Mouse (Mus musculus): ENCODE results near the gene Kdelr3.

Kdelr3 gene

DNA sequence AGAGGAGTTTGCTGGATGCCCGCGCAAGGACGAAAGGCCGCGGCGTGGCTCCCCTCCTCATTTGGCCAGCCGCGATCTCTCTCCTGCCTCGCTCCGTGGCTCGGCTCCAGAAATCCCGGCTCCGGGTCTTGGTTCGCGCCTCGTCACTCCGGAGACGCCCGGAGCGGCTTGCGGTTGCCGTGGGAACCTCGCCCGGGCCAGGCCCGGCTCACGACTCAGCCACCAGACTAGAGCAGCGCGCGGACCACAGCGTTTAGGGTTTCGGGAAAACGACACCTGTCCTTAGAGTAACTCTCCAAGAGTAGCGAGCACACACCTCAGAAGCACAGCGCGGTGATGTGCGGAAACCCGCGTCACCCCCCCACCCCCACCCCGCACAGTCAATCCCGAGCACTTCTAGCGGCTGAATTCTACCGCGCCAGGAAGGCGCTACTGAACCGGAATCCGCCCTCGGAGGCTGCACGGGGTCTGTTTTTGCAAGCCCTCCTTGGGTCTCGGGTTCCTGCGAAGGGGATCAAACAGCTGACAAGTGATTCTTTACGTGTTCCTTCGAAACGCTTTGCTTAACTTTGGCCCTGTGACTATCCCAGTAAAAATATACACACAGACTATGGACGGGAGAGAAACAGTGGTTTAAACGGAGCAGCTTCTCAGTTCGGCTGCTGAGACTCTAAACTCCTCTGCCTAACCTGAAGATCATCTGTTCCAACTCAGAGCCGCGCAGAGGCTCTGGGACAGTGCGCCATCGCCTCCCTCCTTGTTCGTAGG lies 4.5 kb upstream of the Kdelr3 start:
- peak; percentile 69 to 81 for DNase-seq (ENCODE audit: low spot score in 2 of 2)

DNA sequence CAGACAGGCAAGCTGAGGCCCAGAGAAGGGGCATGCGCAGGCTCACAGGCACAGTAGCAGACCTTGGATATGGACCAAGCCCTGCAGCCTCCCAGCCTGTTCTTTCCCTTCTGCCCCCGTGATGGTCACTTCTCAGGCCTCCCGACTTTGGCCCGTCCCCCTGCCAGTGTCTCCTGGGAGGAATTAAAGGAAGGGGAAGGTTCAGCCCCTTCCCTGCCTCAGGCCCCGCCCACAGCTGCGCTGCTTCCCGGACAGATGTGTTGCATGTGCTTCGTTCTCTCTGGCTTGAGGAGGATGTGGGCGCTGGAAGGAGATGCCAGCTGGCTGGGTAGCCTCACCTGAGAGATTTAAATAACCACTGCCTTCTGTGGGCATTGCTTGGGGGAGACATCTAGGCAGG lies 2.3 kb upstream of the Kdelr3 start:
- DNase-seq (ENCODE audit: low spot score in 2 of 2): no peak

DNA sequence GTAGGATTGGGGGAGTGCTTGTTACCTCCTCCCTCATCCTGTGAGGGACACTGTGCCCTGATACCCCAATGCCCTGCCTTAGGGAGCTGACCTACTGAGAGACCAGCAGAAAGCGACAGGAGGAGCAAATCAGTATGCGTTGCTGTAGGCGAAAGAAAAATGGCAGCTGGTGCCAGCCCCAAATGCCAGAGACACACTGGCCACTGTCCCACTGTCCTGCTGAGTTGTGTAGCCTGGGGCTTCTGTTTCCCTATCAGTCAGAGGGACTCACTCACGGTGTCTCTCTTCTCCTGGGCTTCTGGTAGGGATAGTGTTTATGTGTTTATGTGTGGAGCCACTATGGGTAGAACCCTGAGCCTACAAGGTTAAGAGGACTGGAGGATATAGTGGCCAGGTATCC lies 1.5 kb downstream of the Kdelr3 start:
- no peak for DNase-seq (ENCODE audit: low spot score in 2 of 2)

DNA sequence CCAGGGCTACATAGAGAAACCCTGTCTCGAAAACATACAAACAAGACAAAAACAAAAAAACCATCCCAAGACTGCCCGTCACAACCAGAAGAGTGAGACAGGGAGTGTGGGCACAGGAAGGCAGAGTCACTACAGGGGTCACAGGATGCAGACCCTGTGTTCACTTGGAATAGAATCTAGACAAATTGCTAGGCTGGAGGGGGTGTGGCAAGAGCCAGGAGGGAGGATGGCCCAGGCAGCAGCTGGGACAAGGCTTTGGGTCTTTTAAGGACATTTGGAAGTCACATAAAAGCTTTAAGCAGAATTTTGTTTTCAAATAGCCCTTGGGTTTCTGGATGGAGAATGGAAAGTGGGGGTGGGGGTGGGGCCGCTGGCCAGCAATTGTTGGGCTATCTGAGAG lies 2.4 kb downstream of the Kdelr3 start:
- no peak for DNase-seq (ENCODE audit: low spot score in 2 of 2)

DNA sequence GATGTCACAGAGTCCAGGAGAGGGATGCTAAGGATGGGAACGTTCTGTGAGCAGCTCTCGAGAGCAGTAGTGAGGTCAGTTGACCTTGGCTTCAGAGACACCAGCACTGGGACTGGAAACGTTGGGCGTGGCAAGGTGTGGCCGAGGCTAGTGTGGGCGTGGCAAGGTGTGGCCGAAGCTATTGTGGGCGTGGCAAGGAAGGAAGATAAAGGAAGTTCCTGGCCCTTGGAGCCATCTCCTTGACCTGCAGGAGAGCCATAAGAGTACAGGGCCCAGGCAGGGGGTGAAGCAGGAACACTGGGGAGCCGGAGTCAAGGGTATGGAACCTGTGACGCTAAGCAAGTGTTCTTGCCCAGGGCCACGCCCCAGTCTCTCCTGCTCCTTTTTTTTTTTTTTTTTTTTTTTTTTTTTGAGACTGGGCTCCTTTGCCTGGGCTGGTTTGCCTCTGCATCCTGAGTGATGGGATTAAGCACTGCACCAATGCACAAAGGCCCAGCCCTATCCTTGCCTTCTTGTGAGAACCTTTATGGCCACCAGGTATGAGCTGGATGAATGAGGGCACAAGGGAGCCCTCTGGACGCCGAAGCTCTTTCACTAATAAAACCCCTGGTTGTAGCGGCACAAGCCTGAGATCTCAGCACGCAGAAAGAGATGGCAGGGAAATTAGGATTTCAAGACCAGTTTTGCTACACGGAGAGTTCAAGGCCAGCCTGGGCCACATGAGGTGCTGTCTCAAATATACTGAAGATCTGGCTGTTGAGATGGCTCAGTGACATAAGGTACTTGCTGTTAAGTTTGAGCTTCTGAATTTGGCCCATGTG lies 3.4 kb downstream of the Kdelr3 start:
- DNase-seq (ENCODE audit: low spot score in 2 of 2): no peak

DNA sequence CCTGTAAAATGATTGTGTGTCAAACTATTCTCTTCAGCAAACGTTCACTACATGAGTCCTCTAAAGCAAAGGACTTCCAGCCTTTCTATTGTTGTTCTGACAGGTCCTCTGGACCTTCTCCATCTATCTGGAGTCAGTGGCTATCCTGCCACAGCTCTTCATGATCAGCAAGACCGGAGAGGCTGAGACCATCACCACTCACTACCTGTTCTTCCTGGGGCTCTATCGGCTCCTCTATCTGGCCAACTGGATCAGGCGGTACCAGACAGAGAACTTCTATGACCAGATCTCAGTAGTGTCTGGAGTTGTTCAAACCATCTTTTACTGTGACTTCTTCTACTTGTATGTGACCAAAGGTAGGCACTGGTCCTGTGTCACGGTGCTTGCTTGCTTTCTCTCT lies 9.4 kb downstream of the Kdelr3 start:
- no peak for DNase-seq (ENCODE audit: low spot score in 2 of 2)

DNA sequence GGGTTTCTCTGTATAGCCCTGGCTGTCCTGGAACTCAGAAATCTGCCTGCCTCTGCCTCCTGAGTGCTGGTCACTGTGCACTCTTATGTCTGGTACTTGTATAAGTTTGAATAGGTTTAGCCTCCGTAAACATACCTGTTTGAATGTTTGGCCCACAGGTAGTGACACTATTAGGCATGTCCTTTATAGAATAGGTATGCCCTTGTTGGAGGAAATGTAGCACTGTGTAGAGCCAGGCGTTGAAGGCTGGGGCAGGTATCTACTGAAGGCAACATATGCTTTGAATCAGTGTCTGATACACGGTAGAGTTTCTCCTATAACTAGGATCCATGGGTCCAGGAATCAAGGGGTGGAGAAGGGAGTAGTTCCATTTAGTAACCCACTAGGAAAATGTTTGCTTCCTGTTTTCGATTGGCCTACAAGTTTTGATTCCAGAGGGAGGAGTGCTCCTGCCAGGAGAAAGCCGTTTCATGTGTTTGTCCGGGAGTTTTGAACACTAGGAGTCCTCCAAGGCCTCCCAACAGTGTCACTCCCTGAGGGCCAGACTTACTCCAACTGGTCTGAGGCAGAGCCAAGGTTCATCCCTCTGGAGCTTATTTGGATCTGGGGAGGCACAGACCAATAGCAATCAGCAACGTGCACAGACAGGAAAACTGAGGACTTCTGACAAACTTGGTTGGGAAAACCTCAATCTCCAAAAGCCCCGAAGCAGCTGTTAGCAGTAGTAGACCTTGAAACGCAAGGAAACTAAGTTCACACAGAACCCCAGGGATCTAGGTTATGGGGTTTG lies 10.0 kb downstream of the Kdelr3 start:
- DNase-seq (ENCODE audit: low spot score in 2 of 2): no peak

DNA sequence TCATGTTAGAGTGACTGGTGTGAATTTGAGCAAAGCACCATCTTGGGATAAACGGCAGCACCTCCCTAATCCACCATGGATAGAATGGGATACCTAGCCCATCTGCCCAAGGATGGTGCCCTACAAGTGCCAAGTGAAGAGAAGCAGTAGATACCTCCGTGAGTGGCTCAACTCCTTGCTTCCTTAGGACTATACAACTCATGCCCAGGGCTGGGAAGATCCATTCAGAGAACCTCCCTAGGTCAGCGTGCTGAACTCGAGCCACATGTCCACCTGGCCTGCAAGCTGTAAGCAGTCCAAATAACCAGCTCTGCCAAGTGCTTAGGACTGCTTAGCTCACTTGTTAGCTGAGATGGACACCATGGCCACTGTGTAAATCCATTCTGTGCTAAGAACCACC lies 11.0 kb downstream of the Kdelr3 start:
- DNase-seq (ENCODE audit: low spot score in 2 of 2): no peak

DNA sequence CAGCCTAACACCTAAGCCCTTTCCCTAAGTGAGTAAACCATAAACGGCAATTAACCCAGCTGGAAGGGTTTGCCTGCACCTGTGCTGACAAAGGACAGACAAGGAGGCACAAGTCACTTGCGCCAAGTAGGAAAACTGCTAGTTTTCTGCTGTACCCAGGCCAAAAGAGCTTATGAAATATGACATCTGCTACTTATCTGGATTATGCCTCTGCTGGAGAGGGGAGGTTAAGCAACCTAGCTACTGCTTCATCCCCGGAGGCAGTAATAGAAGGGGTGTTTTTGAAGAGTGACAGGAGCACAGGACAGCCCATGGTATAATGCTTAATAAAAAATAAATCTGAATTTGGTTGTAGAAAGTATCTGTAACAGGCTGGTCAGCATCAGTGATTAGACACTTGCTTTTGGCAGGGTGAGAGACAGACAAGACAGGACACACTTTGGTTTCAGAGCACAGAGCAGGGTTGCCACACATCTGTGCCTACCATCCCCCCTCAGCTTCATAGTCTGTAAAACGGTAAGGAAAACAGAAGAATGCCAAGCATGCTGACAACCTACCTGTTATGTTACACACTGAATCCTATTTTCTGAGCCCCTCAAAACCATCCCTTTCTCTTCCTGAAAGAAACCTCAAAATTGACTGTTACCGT lies 11.9 kb downstream of the Kdelr3 start:
- no peak for DNase-seq (ENCODE audit: low spot score in 2 of 2)

DNA sequence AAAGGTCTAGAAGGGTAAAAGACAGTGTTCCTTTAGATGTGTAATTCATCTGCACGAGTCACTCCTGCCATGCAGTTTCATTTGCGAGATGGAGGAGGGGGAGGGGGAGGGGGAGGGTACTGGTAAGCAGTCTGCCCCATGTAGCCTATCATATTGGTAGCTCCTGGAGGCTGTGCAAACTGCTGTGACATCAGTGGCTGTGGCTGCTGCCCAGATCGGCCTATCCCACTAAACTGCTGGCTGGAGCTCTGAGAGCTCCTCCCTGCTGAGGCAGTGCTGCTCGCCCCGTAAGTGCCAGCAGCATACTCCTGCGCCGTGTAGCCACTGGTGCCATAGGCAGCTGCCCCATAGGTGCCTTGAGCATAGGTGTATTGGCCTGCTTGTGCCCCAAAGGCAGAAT lies 13.7 kb downstream of the Kdelr3 start:
- no peak for DNase-seq (ENCODE audit: low spot score in 2 of 2)

DNA sequence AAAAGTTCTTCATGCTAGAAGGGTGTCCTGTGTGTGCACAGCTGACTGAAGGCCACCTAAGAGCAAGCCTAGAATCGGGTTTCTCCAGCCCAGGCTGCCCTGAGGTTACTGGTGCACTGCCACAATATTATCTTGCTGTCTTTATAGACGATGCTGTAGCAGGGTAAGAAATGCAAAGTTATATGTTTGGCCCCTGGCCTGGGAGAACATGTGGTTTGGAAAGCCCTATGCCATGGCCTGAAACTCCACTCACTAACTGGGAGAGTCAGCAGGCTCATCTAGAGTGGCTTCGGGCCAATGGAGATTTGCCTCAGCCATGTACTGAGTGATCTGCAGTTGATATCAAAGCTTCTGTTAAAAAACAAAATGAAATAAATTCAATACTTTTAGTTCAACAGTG lies 17.6 kb downstream of the Kdelr3 start:
- no peak for DNase-seq (ENCODE audit: low spot score in 2 of 2)

DNA sequence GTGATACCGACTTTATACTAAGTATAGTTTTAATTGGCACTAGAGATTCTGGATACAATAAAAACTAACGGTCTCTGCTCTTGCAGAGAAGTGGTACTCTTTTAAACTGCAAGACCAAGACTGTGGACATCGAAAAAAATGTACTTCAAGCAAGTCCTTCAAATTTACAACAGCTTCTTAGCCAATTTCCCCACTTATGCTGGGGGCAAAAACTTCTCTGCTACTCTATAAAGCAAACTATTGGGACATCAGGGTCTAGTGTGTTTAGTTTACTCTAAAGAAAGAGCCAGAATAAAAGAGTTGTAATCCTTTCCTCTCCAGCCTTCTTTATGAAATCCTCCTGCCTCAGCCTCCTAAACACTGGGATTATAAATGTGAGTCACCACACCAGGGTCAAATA lies 27.8 kb downstream of the Kdelr3 start:
- no peak for DNase-seq (ENCODE audit: low spot score in 2 of 2)

DNA sequence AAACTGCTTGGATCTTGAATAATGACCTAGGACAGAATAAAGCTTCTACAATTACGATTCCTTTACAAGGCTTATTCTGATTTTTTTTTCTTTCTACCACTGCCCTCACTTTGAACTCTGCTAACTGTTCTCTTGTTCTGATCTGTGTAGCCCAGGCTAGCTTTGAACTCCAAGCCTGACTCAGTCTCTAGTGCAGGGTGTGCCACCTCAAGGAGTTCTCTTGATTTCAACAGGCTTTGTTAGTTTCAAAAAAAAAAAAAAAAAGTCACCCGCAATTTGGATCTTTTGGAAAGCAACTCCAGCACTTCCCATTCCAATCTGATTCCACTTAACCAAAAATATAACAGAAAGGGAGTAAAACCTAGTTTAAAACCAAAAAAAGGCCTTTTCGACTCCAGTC lies 29.3 kb downstream of the Kdelr3 start:
- no peak for DNase-seq (ENCODE audit: low spot score in 2 of 2)

DNA sequence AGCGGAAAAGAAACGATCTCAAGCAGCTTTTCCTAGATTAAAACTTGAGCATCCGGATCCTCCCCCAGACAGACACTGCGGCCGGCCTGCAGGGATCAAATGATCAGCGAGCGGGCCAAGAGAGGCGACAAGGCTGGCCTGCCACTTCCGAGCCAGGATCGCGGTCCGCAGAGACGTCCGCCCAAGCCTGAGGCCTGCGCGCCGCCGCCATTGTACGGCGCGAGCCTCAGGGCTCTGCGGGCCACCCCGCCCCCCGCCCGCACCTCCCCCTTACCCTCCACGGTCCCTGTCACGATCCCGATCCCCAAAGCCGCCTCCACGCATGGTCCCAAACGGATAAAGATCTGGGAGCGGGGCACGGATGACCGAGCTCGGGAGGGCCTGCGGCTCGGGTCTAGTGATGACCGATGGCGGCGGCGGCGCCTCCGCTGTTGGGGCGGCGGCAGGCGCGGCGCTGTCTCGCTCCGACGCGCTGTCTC lies 29.7 kb downstream of the Kdelr3 start:
- peak in 1 of 2 experiments; percentile 56 for DNase-seq (ENCODE audit: low spot score in 2 of 2)

DNA sequence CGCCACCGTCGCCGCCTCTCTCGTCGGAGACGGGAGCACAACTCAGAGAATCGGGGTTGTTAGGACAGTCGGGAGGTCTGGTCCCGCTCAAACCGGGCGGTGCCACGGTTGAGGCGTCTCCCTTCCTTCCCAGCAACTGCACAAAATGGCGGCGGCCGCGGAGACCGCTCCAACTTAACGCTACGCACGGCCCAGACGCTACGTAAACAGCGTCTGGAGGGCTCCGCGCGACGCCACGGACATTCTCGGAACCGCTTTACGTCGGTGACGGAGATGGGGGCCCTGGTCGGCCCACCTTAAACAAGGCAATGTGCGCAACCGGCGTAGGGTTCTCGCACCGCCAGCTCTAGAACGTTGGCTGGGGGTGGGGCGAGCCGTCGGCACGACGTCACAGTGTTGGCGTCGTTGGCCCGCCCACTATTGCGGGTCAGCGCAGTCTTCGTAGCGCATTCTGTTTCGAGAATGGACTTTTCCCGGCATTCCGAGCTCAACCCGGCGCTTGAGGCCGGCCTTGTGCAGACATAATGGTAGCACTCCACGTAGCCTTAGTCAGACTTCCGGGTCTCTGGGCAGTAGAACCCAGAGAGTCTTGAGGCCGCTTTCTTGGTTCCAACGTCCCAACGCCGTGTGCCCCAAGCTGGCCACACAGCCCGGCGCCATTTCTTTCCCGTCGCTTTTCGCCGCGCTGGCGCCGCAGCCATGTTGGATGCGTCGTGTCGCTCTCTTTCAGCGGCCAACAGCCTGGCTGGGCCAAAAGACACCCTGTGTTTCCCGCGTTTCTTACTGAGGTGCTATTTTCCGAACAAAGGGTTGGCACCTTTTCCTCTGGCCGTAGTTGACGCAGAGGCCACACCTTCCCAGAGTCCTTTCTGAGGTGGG lies 30.4 kb downstream of the Kdelr3 start, which contains the start of gene Ddx17:
TSS of gene Ddx17 (minus strand) at position 332 of the 879 bp plus-strand sequence.
- peak; percentile 97 to 98 for DNase-seq (ENCODE audit: low spot score in 2 of 2)

DNA sequence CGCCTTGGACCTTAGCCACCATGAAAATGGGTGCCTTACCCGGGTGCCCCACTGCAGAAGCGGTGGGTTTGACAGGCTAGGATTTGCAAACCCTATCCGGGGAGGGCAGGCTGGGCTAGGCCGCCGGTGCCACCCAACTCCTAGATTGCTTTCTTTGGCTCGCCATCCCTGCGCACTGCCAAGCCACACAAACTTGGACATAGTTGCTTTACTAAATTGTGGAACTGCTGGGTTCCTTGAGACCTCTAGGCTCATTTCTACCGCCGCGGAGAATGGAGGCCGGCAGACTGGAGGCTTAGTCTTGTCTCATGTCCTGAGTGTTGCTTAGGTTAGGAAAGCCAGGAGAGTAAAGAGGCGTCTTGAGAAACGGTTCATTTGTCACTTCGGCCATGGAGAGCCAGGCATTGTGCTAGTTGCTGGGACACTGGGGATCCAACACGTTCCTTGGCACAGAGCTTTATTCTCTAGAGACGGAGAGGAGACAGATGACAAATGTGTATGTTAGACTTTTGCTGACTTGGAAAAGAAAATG lies 31.1 kb downstream of the Kdelr3 start:
- no peak for DNase-seq (ENCODE audit: low spot score in 2 of 2)

DNA sequence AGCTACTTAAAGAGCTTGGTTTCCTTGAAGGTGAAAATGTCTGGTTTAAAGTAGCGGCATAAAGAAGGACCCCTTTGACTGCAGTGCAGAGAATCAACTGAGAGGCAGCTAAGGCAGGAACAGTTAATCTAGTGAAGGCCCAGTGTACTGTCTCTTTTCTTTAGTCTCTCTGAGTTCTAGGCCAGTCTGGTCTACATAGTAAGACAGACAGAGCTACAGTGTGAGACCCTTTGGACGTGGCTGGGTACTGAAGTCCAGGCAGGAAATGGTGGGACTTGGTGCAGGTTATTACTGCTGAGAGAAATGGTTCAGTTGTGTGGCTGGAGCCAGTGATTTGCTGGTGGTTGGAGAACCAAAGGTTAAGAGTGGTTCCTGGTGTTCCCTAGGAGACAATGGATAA lies 32.0 kb downstream of the Kdelr3 start:
- no peak for DNase-seq (ENCODE audit: low spot score in 2 of 2)

DNA sequence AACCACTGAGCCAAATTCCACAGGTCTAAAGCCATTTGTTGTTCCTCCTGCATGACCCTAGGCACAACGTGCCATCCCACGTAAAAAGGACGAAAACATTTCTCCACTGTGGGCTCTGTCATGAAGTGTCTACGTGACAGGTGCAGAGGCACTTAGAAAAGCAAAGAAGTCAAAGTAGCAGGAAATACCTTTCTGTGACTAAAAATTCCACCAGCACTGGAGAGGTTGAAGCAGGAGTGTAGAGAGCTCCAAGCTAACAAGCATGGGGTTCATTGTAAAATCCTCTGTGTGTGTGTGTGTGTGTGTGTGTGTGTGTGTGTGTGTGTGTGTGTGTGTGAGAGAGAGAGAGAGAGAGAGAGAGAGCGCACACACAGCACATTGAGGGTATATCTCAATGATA lies 36.4 kb downstream of the Kdelr3 start:
- no peak for DNase-seq (ENCODE audit: low spot score in 2 of 2)

DNA sequence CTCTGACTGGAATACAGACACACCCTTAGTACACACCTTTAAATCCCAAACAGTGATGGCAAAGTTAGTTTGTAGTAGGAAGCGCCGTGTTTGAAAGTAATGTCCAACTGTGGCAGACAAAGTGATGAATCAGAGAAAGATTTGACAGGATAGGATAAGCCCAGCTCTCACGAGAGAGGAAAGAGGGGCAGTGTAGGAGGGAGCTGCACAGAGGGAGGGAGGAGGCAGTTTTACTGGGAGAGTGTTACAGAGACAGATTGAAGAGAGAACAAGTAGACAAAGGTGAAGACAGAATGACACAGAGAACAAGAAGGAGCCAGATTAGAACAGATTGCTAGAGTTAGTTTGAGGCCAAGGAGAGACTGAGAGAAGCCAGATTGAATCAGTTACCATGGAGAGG lies 43.4 kb downstream of the Kdelr3 start:
- no peak for DNase-seq (ENCODE audit: low spot score in 2 of 2)

DNA sequence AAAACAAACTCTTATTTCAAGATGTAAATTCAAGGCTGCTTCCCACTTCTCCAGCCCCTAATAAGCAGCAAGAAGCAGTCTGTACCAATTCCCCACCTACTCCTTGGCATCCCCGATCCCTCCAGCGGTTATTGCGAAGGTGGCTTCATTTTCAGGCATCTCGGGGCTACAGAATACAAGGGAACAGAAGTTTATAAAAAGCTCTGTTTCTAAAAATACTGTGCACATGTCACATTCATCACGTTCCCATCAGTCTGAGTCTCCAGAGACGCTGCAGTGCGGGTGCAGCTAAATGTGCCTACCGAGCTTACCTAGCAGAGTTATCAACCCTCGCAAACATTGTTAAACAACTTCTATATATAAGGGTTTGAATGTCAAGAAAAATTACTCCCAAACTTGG lies 46.2 kb downstream of the Kdelr3 start:
- no peak for DNase-seq (ENCODE audit: low spot score in 2 of 2)

Measured in urinary bladder, adult 18-20 months (tissue).